Comparison of ENCODE assay signal across 24 mouse cellular contexts in genomic region chr17:50654741-50655415, GRCm38 (mm10).
DNase-seq lines count a peak whose midpoint lies in the region; ATAC-seq and TF ChIP-seq lines count a peak whose summit lies in the region.
"Had no signal": no experiment of that assay in that cellular context is flagged by ENCODE, and none has a peak within 500 bp of the region (broad histone marks: within the 10 kb centered on the region; RNA-seq: fewer than 3 reads in every experiment).

No protein-coding gene starts in this region.

- no peak for TF ChIP-seq POLR2A in heart, adult 2 months (IDR thresholded peaks at IDR 0.05; ENCODE audit: insufficient read depth, low read depth, low read length)

- H3K79me2 ChIP-seq in heart, adult 2 months (replicated peaks; ENCODE audit: control insufficient read depth, insufficient read depth, low read length): no peaks in the 10 kb centered on the region

- no peaks in the 10 kb centered on the region for H3K27me3 ChIP-seq in heart, adult 2 months (ENCODE audit: control insufficient read depth, insufficient read depth, low read length)
- no peaks in the 10 kb centered on the region for H3K27me3 ChIP-seq in heart, embryonic 15.5 days
- no peaks in the 10 kb centered on the region for H3K27me3 ChIP-seq in midbrain, embryonic 10.5 days (ENCODE audit: low read depth, poor library complexity, severe bottlenecking)
- no peaks in the 10 kb centered on the region for H3K27me3 ChIP-seq in midbrain, postnatal 0 days (ENCODE audit: insufficient read depth, low read length)
- H3K27me3 ChIP-seq: hindbrain, embryonic 12.5 days; liver, embryonic 15.5 days; neural tube, embryonic 12.5 days had no signal

- no peak overlapping the region for H3K4me2 ChIP-seq in heart, embryonic 15.5 days
- H3K4me2 ChIP-seq in midbrain, postnatal 0 days (ENCODE audit: low read depth, low read length, poor library complexity, severe bottlenecking): no peak overlapping the region
- H3K4me2 ChIP-seq: hindbrain, embryonic 12.5 days; liver, embryonic 15.5 days; neural tube, embryonic 12.5 days had no signal

- no peak for TF ChIP-seq CTCF in heart, adult 2 months (IDR thresholded peaks at IDR 0.05)
- no peak for TF ChIP-seq CTCF in midbrain, postnatal 0 days (IDR thresholded peaks at IDR 0.05)

- H3K27ac ChIP-seq in heart, adult 2 months: peak overlapping the region; percentile 51
- peak overlapping the region; percentile 71 for H3K27ac ChIP-seq in heart, embryonic 15.5 days
- H3K27ac ChIP-seq in midbrain, embryonic 10.5 days (replicated peaks): 0 out of 2 replicates have a peak overlapping the region, but pooled peaks have one; percentile 28
- no peak overlapping the region for H3K27ac ChIP-seq in midbrain, postnatal 0 days (ENCODE audit: low read depth, low read length)
- H3K27ac ChIP-seq: forebrain, embryonic 10.5 days; hindbrain, embryonic 12.5 days; limb, embryonic 10.5 days; liver, embryonic 15.5 days; neural tube, embryonic 12.5 days had no signal

- TF ChIP-seq EP300 in heart, adult 2 months (IDR thresholded peaks at IDR 0.05; ENCODE audit: insufficient read depth, low read depth, low read length): no peak

- WGBS in heart, adult 2 months: 60% methylated on average over 5 of the region's 5 CpGs
- WGBS in heart, embryonic 15.5 days: 40% methylated on average over 5 of the region's 5 CpGs
- WGBS in midbrain, embryonic 10.5 days: 76% methylated on average over 5 of the region's 5 CpGs
- WGBS in midbrain, postnatal 0 days: 57% methylated on average over 5 of the region's 5 CpGs

- DNase-seq in cerebellum, postnatal 4 days (ENCODE audit: low spot score in 2 of 2): no peak
- DNase-seq in heart, adult 2 months: no peak
- DNase-seq in heart, postnatal 4 days: no peak
- no peak for DNase-seq in heart, postnatal 10 days
- no peak for DNase-seq in midbrain, embryonic 10.5 days (ENCODE audit: low spot score)
- DNase-seq in midbrain, postnatal 0 days (ENCODE audit: low spot score): no peak
- DNase-seq: adrenal gland, adult 8-10 months; cerebellum, adult 9-11 months; kidney, adult 18-20 months; kidney, postnatal 4 days; liver; lung, postnatal 10 days; midbrain, embryonic 14.5 days; right cerebral cortex, postnatal 14 days; spleen, adult 18-20 months had no signal

- no peaks in the 10 kb centered on the region for H3K9me3 ChIP-seq in heart, embryonic 15.5 days (replicated peaks)
- no peaks in the 10 kb centered on the region; the same call in 1 of the 2 replicates for H3K9me3 ChIP-seq in midbrain, embryonic 10.5 days (replicated peaks)
- H3K9me3 ChIP-seq in midbrain, postnatal 0 days (ENCODE audit: low read length): no peaks in the 10 kb centered on the region
- H3K9me3 ChIP-seq: limb, embryonic 10.5 days; liver, embryonic 15.5 days; neural tube, embryonic 12.5 days had no signal

- peaks cover 2% of the 10 kb centered on the region; the same call in 1 of the 2 replicates for H3K4me1 ChIP-seq in heart, adult 2 months (ENCODE audit: control insufficient read depth, insufficient read depth, low read length)
- H3K4me1 ChIP-seq in heart, embryonic 15.5 days (replicated peaks): peaks cover 11% of the 10 kb centered on the region
- peaks cover 13% of the 10 kb centered on the region for H3K4me1 ChIP-seq in midbrain, embryonic 10.5 days
- H3K4me1 ChIP-seq in midbrain, postnatal 0 days (ENCODE audit: insufficient read depth, low read length): no peaks in the 10 kb centered on the region
- H3K4me1 ChIP-seq: limb, embryonic 10.5 days; liver, embryonic 15.5 days; neural tube, embryonic 12.5 days had no signal

- ATAC-seq in cerebellum, adult (ENCODE audit: insufficient number of reproducible peaks, low FRiP score, low TSS enrichment): peak; percentile 85
- peak; percentile 34; the same call in 1 of the 2 replicates for ATAC-seq in heart, embryonic 15.5 days (replicated peaks; ENCODE audit: insufficient number of reproducible peaks, insufficient read depth, low FRiP score, low read depth)
- no peak for ATAC-seq in midbrain, postnatal 0 days (ENCODE audit: low FRiP score)
- ATAC-seq: activated CD4-positive, CD25-positive, alpha-beta regulatory T cell, adult 4 months; forebrain, embryonic 16.5 days had no signal

- H3K36me3 ChIP-seq in heart, adult 2 months (ENCODE audit: control insufficient read depth, insufficient read depth, low read length): no peaks in the 10 kb centered on the region
- no peaks in the 10 kb centered on the region for H3K36me3 ChIP-seq in heart, embryonic 15.5 days
- H3K36me3 ChIP-seq in midbrain, embryonic 10.5 days: no peaks in the 10 kb centered on the region
- no peaks in the 10 kb centered on the region for H3K36me3 ChIP-seq in midbrain, postnatal 0 days (ENCODE audit: insufficient read depth, low read length)
- H3K36me3 ChIP-seq: forebrain, embryonic 10.5 days; hindbrain, embryonic 12.5 days; limb, embryonic 10.5 days; liver, embryonic 15.5 days; neural tube, embryonic 12.5 days had no signal

- no peak overlapping the region for H3K9ac ChIP-seq in heart, adult 2 months (ENCODE audit: low read depth, low read length)
- no peak overlapping the region for H3K9ac ChIP-seq in heart, embryonic 15.5 days
- H3K9ac ChIP-seq in midbrain, postnatal 0 days (replicated peaks; ENCODE audit: low read length, poor library complexity, severe bottlenecking): no peak overlapping the region
- H3K9ac ChIP-seq: hindbrain, embryonic 12.5 days; liver, embryonic 15.5 days; neural tube, embryonic 12.5 days had no signal

- intact Hi-C loops in heart, adult 2 months (cut with DNase I): no loop called here
- intact Hi-C loops in heart, postnatal 10 days (cut with DNase I): no loop called here

- no peak overlapping the region for H3K4me3 ChIP-seq in heart, adult 2 months
- H3K4me3 ChIP-seq in heart, embryonic 15.5 days: no peak overlapping the region
- no peak overlapping the region for H3K4me3 ChIP-seq in midbrain, embryonic 10.5 days
- H3K4me3 ChIP-seq in midbrain, postnatal 0 days (ENCODE audit: low read depth, low read length): no peak overlapping the region
- H3K4me3 ChIP-seq: forebrain, embryonic 10.5 days; hindbrain, embryonic 12.5 days; limb, embryonic 10.5 days; liver, embryonic 15.5 days; neural tube, embryonic 12.5 days had no signal
